Mouse (Mus musculus) myocyte (in vitro differentiated cells): ENCODE data around the gene Diaph3. TPM values are rescaled to one million over a fixed set of nuclear protein-coding genes. Genes with fewer than 3 reads are reported as not detected.

Experiments
- H3K27me3 ChIP-seq: one replicate; pipeline ENCODE4 v1.6.1; 2011; ENCODE audit not compliant: control insufficient read depth, insufficient read depth, insufficient read length
- H3K36me3 ChIP-seq: one replicate; pipeline ENCODE4 v1.6.1; 2011; ENCODE audit not compliant: control insufficient read depth, insufficient read depth
- H3K4me2 ChIP-seq: one replicate; pipeline ENCODE4 v1.6.1; 2011; ENCODE audit warnings: low read depth, control low read depth
- H3K4me3 ChIP-seq: one replicate; pipeline ENCODE4 v1.5.1; 2011; ENCODE audit warnings: mild to moderate bottlenecking, control low read depth, moderate library complexity
- H3K79me2 ChIP-seq: one replicate; pipeline ENCODE4 v1.6.1; 2011; ENCODE audit not compliant: control insufficient read depth, insufficient read depth
- H3ac ChIP-seq: one replicate; pipeline ENCODE4 v1.6.1; 2011; ENCODE audit not compliant: control insufficient read depth, insufficient read length
- CEBPB ChIP-seq: IDR thresholded peaks from 2 replicates; pipeline ENCODE4 v1.6.1; 2011; ENCODE audit warnings: mild to moderate bottlenecking, moderate library complexity; ENCODE audit not compliant: poor library complexity, insufficient read depth, severe bottlenecking
- E2F4 ChIP-seq: IDR thresholded peaks from one replicate; pipeline ENCODE4 v1.6.1; 2011; ENCODE audit warnings: mild to moderate bottlenecking, control low read depth, moderate library complexity; ENCODE audit not compliant: insufficient read depth
- MAX ChIP-seq: IDR thresholded peaks from one replicate; pipeline ENCODE4 v1.6.1; 2011; ENCODE audit warnings: low read depth, mild to moderate bottlenecking, control low read depth
- MYOD1 ChIP-seq, 3 experiments: IDR thresholded peaks; one replicate each; pipeline ENCODE4 v1.6.1; 2011; ENCODE audit warnings: control low read depth in 2 of 3, low read depth in 2 of 3, mild to moderate bottlenecking in 2 of 3, moderate library complexity in 1 of 3; ENCODE audit not compliant: insufficient read length in 2 of 3, control insufficient read depth in 1 of 3
- MYOG ChIP-seq, 3 experiments: IDR thresholded peaks; one replicate each; pipeline ENCODE4 v1.6.1; 2011; ENCODE audit warnings: control low read depth in 2 of 3, low read depth in 2 of 3, mild to moderate bottlenecking in 2 of 3; ENCODE audit not compliant: insufficient read length in 2 of 3, control insufficient read depth in 1 of 3, insufficient read depth in 1 of 3
- POLR2A ChIP-seq: IDR thresholded peaks from one replicate; pipeline ENCODE4 v1.6.1; 2011; ENCODE audit warnings: low read depth, mild to moderate bottlenecking, control low read depth, moderate library complexity; ENCODE audit not compliant: insufficient read length
- POLR2AphosphoS2 ChIP-seq: IDR thresholded peaks from one replicate; pipeline ENCODE4 v1.6.1; 2011; ENCODE audit warnings: low read depth, control low read depth; ENCODE audit not compliant: insufficient read length
- REST ChIP-seq: IDR thresholded peaks from one replicate; pipeline ENCODE4 v1.6.1; 2011; ENCODE audit warnings: mild to moderate bottlenecking, control low read depth, moderate library complexity; ENCODE audit not compliant: insufficient read depth, insufficient read length
- SRF ChIP-seq: IDR thresholded peaks from one replicate; pipeline ENCODE4 v1.6.1; 2011; ENCODE audit warnings: low read depth; ENCODE audit not compliant: control insufficient read depth, insufficient read length
- TCF12 ChIP-seq: IDR thresholded peaks from one replicate; pipeline ENCODE4 v1.6.1; 2011; ENCODE audit warnings: mild to moderate bottlenecking, control low read depth; ENCODE audit not compliant: poor library complexity, insufficient read depth, severe bottlenecking
- TCF3 ChIP-seq: IDR thresholded peaks from one replicate; pipeline ENCODE4 v1.6.1; 2011; ENCODE audit warnings: low read depth, control low read depth; ENCODE audit not compliant: insufficient read length
- USF1 ChIP-seq: IDR thresholded peaks from one replicate; pipeline ENCODE4 v1.6.1; 2011; ENCODE audit warnings: low read depth, mild to moderate bottlenecking, control low read depth, moderate library complexity
- polyA plus RNA-seq: library from polyadenylated mRNA; unstranded; fragments of >200 nt; fragmentation: generic; extraction: Trizol; gene quantifications from one replicate; pipeline ENCODE4 v1.2.1, GENCODE M21; 2012; ENCODE audit warnings: missing spikeins

The Diaph3 gene
- polyA plus RNA-seq, 1 experiment, result 5.7 TPM

DNA sequence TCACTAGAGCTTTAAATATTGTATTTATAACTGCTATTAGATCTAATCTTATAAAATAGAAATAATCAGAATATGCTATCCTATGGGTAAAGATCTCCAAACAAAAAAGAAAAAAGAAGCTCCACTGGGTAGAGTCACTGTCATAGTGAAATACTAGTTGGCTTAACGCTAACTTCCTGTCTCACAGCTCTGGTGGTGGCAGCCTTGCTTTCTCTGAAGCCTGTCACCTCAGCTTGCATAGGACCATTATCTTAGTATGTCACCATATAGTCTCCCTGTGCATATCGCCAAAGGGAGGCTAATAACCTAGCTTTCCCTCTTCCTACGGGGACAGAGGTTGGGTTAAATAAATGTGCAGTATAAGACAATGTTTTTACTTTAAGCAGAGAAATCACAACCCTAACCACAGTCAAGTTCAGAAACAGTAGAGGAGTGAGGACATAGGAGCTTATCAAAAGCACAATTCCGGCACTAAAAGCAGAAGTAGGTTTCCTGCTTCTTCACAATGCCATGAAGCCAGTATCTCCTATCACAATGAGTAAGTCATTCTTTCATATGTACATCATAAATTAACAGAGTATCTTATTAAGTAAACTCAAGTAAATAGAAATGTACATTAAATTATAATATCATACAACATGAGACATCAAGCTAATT is 293.8 kb downstream of the Diaph3 start:
- H3K27me3 ChIP-seq, result no peaks in the 10 kb centered on the region
- H3K36me3 ChIP-seq, result peaks cover 3% of the 10 kb centered on the region
- no peaks in the 10 kb centered on the region for H3K79me2 ChIP-seq
- TF ChIP-seq TCF12 (no peak), SRF (no peak), MYOD1 (IDR thresholded peaks at IDR 0.05; ENCODE audit: control insufficient read depth in 1 of 3, insufficient read length in 2 of 3, low read depth in 2 of 3) (no peak), TCF3 (no peak), E2F4 (no peak), POLR2AphosphoS2 (no peak), REST (no peak)
- no peak overlapping the region for H3K4me3 ChIP-seq
- H3K4me2 ChIP-seq, result no peak overlapping the region
- no peak overlapping the region for H3ac ChIP-seq

GRCm38 (mm10) chr14:86844075-86844474 is 297.0 kb downstream of the Diaph3 start:
- H3K27me3 ChIP-seq, result no peaks in the 10 kb centered on the region
- H3K79me2 ChIP-seq, result no peaks in the 10 kb centered on the region
- no peak overlapping the region for H3K4me2 ChIP-seq
- H3K36me3 ChIP-seq, result no peaks in the 10 kb centered on the region
- no peak overlapping the region for H3K4me3 ChIP-seq
- no peak for TF ChIP-seq TCF12
- no peak for TF ChIP-seq TCF3
- no peak for TF ChIP-seq SRF
- no peak for TF ChIP-seq REST
- no peak for TF ChIP-seq MYOD1 (IDR thresholded peaks at IDR 0.05; ENCODE audit: control insufficient read depth in 1 of 3, insufficient read length in 2 of 3, low read depth in 2 of 3)
- no peak for TF ChIP-seq POLR2AphosphoS2
- TF ChIP-seq MYOG (IDR thresholded peaks at IDR 0.05; ENCODE audit: control insufficient read depth in 1 of 3, insufficient read depth in 1 of 3, insufficient read length in 2 of 3, low read depth in 2 of 3), result no peak
- no peak for TF ChIP-seq CEBPB
- TF ChIP-seq POLR2A, result no peak
- no peak for TF ChIP-seq USF1
- no peak for TF ChIP-seq MAX
- TF ChIP-seq E2F4, result no peak
- no peak overlapping the region for H3ac ChIP-seq

DNA sequence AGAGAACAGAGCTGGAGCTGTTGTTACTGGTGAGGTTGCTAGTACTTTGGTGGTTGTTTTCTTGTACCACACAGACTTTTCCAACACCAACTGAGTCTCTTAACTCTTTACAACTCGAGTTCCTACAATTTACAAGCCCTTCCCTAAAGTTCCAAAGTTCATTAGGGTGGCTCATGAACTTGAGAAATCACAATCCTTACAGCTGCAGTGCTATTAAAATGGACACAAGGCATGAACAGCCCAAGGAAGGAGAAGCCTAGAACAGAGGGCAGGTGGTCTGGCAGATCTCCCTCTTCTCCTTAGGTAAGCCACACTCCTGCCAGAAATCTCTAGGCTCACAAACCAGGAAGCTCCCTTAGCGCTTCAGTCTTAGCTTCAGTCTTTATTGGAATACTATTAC is 303.4 kb downstream of the Diaph3 start:
- H3K36me3 ChIP-seq, result no peaks in the 10 kb centered on the region
- no peak overlapping the region for H3K4me2 ChIP-seq
- H3K4me3 ChIP-seq, result no peak overlapping the region
- H3K79me2 ChIP-seq, result no peaks in the 10 kb centered on the region
- H3ac ChIP-seq, result no peak overlapping the region
- TF ChIP-seq USF1 (no peak), MYOD1 (IDR thresholded peaks at IDR 0.05; ENCODE audit: control insufficient read depth in 1 of 3, insufficient read length in 2 of 3, low read depth in 2 of 3) (no peak), POLR2AphosphoS2 (no peak), POLR2A (no peak), TCF3 (no peak), SRF (no peak), MYOG (IDR thresholded peaks at IDR 0.05; ENCODE audit: control insufficient read depth in 1 of 3, insufficient read depth in 1 of 3, insufficient read length in 2 of 3, low read depth in 2 of 3) (no peak), REST (no peak), CEBPB (no peak), MAX (no peak), TCF12 (no peak), E2F4 (no peak)
- H3K27me3 ChIP-seq, result no peaks in the 10 kb centered on the region

GRCm38 (mm10) chr14:86834851-86835250 is 306.2 kb downstream of the Diaph3 start:
- Histone ChIP-seq H3K4me2 (no peak overlapping the region), H3K36me3 (no peaks in the 10 kb centered on the region), H3ac (no peak overlapping the region), H3K27me3 (no peaks in the 10 kb centered on the region), H3K79me2 (no peaks in the 10 kb centered on the region), H3K4me3 (no peak overlapping the region)
- no peak for TF ChIP-seq TCF12

GRCm38 (mm10) chr14:86834269-86834668 is 306.8 kb downstream of the Diaph3 start:
- H3K27me3 ChIP-seq, result no peaks in the 10 kb centered on the region
- no peak overlapping the region for H3ac ChIP-seq
- no peak for TF ChIP-seq POLR2AphosphoS2
- H3K36me3 ChIP-seq, result no peaks in the 10 kb centered on the region
- H3K4me3 ChIP-seq, result no peak overlapping the region
- no peak overlapping the region for H3K4me2 ChIP-seq
- no peaks in the 10 kb centered on the region for H3K79me2 ChIP-seq
